In the genomic region with DNA sequence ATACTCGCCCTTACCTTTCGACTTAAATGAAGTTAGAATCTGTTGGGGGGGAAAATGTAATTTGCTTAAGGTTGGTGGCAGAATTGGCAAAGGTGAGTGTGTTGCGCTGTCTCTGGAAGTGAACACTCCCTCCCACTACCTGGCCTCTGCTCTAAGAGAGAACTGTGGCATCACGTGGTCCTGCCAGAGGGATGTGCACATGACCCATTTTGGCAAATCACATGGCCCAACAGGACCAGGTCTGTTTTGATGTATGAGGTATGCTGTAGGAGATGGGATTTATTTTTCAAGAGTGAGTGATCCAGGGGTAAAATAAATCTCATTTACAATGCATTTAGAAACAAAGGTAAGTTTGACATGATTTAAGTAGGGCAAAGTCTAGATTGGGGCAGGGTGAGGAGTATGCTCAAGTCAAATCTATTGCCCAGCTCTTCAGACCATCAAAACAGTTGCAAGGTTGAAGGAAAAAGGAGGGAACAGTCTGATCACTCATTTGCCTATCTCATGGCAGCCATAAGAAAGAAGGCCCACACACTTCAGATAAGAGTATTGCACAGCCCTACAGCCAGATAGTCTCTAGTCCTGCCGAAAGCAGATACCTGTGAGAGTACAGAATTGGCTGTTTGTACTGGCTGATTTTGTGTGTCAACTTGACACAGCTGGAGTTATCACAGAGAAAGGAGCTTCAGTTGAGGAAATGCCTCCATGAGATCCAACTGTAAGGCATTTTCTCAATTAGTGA, we compare ENCODE assay signal across 18 mouse cellular contexts. TPM values are rescaled to one million over a fixed set of nuclear protein-coding genes. Genes with fewer than 3 reads are reported as not detected.
DNase-seq lines count a peak whose midpoint lies in the region; ATAC-seq lines count a peak whose summit lies in the region.
"Had no signal": no experiment of that assay in that cellular context is flagged by ENCODE, and none has a peak within 500 bp of the region (broad histone marks: within the 10 kb centered on the region; RNA-seq: fewer than 3 reads in every experiment).

No protein-coding gene starts in this region.

- ATAC-seq in kidney, embryonic 15.5 days (replicated peaks; ENCODE audit: low FRiP score), result peak; percentile 86; the same call in 1 of the 2 replicates
- ATAC-seq in intestine, embryonic 16.5 days, result peak; percentile 88
- peak; percentile 100 for ATAC-seq in megakaryocyte progenitor cell, adult 5-6 weeks (replicated peaks; ENCODE audit: poor library complexity)
- no peak for ATAC-seq in hindbrain, embryonic 13.5 days (ENCODE audit: low FRiP score)
- ATAC-seq: hindbrain, embryonic 16.5 days; midbrain, embryonic 15.5 days had no signal

- no peaks in the 10 kb centered on the region for H3K9me3 ChIP-seq in kidney, embryonic 15.5 days (replicated peaks)
- H3K9me3 ChIP-seq in intestine, embryonic 16.5 days (ENCODE audit: control insufficient read depth, low read length), result no peaks in the 10 kb centered on the region
- no peaks in the 10 kb centered on the region; the same call in 1 of the 2 replicates for H3K9me3 ChIP-seq in forebrain, embryonic 10.5 days
- no peaks in the 10 kb centered on the region for H3K9me3 ChIP-seq in hindbrain, embryonic 13.5 days
- H3K9me3 ChIP-seq: limb, embryonic 12.5 days; midbrain, embryonic 15.5 days had no signal

- no peaks in the 10 kb centered on the region for H3K27me3 ChIP-seq in kidney, embryonic 15.5 days
- H3K27me3 ChIP-seq in intestine, embryonic 16.5 days (replicated peaks; ENCODE audit: control insufficient read depth, insufficient read depth, low read length), result no peaks in the 10 kb centered on the region
- no peaks in the 10 kb centered on the region for H3K27me3 ChIP-seq in forebrain, embryonic 10.5 days (ENCODE audit: poor library complexity, severe bottlenecking)
- H3K27me3 ChIP-seq in hindbrain, embryonic 13.5 days, result no peaks in the 10 kb centered on the region
- H3K27me3 ChIP-seq: limb, embryonic 12.5 days; midbrain, embryonic 15.5 days had no signal

- no peak overlapping the region for H3K27ac ChIP-seq in kidney, embryonic 15.5 days
- H3K27ac ChIP-seq in intestine, embryonic 16.5 days (ENCODE audit: low read length), result no peak overlapping the region
- no peak overlapping the region for H3K27ac ChIP-seq in forebrain, embryonic 10.5 days
- H3K27ac ChIP-seq in hindbrain, embryonic 13.5 days, result no peak overlapping the region
- H3K27ac ChIP-seq: layer of hippocampus, adult 2 months; left cerebral cortex, adult 2 months; limb, embryonic 12.5 days; midbrain, embryonic 15.5 days had no signal

- WGBS in kidney, embryonic 15.5 days, result 90% methylated on average over 5 of the region's 5 CpGs
- 92% methylated on average over 5 of the region's 5 CpGs for WGBS in intestine, embryonic 16.5 days
- 89% methylated on average over 5 of the region's 5 CpGs for WGBS in forebrain, embryonic 10.5 days
- WGBS in hindbrain, embryonic 13.5 days, result 96% methylated on average over 5 of the region's 5 CpGs

- no peak overlapping the region for H3K4me2 ChIP-seq in kidney, embryonic 15.5 days
- H3K4me2 ChIP-seq in intestine, embryonic 16.5 days (ENCODE audit: low read depth, low read length), result no peak overlapping the region
- no peak overlapping the region for H3K4me2 ChIP-seq in hindbrain, embryonic 13.5 days
- H3K4me2 ChIP-seq: limb, embryonic 12.5 days; midbrain, embryonic 15.5 days had no signal

- H3K36me3 ChIP-seq in kidney, embryonic 15.5 days, result peaks cover 42% of the 10 kb centered on the region
- H3K36me3 ChIP-seq in intestine, embryonic 16.5 days (ENCODE audit: control insufficient read depth, insufficient read depth, low read length), result 0 out of 2 replicates have a peak, but pooled peaks cover 4% of the 10 kb centered on the region
- peaks cover 59% of the 10 kb centered on the region for H3K36me3 ChIP-seq in forebrain, embryonic 10.5 days (replicated peaks)
- peaks cover 49% of the 10 kb centered on the region for H3K36me3 ChIP-seq in hindbrain, embryonic 13.5 days

- H3K9ac ChIP-seq in kidney, embryonic 15.5 days, result no peak overlapping the region
- no peak overlapping the region for H3K9ac ChIP-seq in intestine, embryonic 16.5 days (ENCODE audit: low read depth, low read length)
- H3K9ac ChIP-seq in hindbrain, embryonic 13.5 days, result no peak overlapping the region
- H3K9ac ChIP-seq: limb, embryonic 12.5 days; midbrain, embryonic 15.5 days had no signal

- H3K4me3 ChIP-seq in kidney, embryonic 15.5 days (replicated peaks), result no peak overlapping the region
- H3K4me3 ChIP-seq in intestine, embryonic 16.5 days (ENCODE audit: low read length), result no peak overlapping the region
- H3K4me3 ChIP-seq in forebrain, embryonic 10.5 days, result no peak overlapping the region
- H3K4me3 ChIP-seq in hindbrain, embryonic 13.5 days, result no peak overlapping the region
- H3K4me3 ChIP-seq: layer of hippocampus, adult 2 months; left cerebral cortex, adult 2 months; limb, embryonic 12.5 days; midbrain, embryonic 15.5 days had no signal

- no peak for DNase-seq in kidney, postnatal 14 days
- DNase-seq in c-Kit-negative CD71-positive TER-119-positive erythroid progenitor cells, embryonic 14.5 days (ENCODE audit: low read depth, low spot score), result peak; percentile 58
- no peak for DNase-seq in cerebellum, postnatal 14 days
- no peak for DNase-seq in forebrain, embryonic 10.5 days (ENCODE audit: extremely low spot score, low spot score)
- DNase-seq: cerebellum, adult 9-10 months; gastrocnemius, postnatal 10 days; kidney, adult 9 months; right cerebral cortex, postnatal 25 days had no signal

- H3K4me1 ChIP-seq in kidney, embryonic 15.5 days, result no peaks in the 10 kb centered on the region
- H3K4me1 ChIP-seq in intestine, embryonic 16.5 days (ENCODE audit: control insufficient read depth, insufficient read depth, low read length), result no peaks in the 10 kb centered on the region
- H3K4me1 ChIP-seq in forebrain, embryonic 10.5 days, result no peaks in the 10 kb centered on the region
- no peaks in the 10 kb centered on the region for H3K4me1 ChIP-seq in hindbrain, embryonic 13.5 days (replicated peaks)
- H3K4me1 ChIP-seq: limb, embryonic 12.5 days; midbrain, embryonic 15.5 days had no signal

RNA-seq across cellular contexts. Expression of a gene that starts 13.5 kb away (rescaled TPM):
- 25.5 and 25.6 TPM in 2 replicates for polyA plus RNA-seq in kidney, embryonic 15.5 days (2015; fragmentation: Nextera tagmentation; extraction: Ambion mirVana)
- polyA plus RNA-seq in intestine, embryonic 16.5 days (2015; fragmentation: Nextera tagmentation; extraction: Ambion mirVana), result 23.7 and 27.7 TPM in 2 replicates
- 22.4 and 28.3 TPM in 2 replicates for total RNA-seq in megakaryocyte progenitor cell, adult 5-6 weeks (2015)
- total RNA-seq in megakaryocyte progenitor cell, adult 5-6 weeks (2017), result 21.7 and 24.3 TPM in 2 replicates
- 33.3 and 37.6 TPM in 2 replicates for polyA plus RNA-seq in forebrain, embryonic 10.5 days (2016; fragmentation: Nextera tagmentation; extraction: Ambion mirVana)
- 16.2 and 16.6 TPM in 2 replicates for polyA plus RNA-seq in hindbrain, embryonic 13.5 days (2015; fragmentation: Nextera tagmentation; extraction: Ambion mirVana)

RNA-seq across cellular contexts. Expression of a gene that starts 13.6 kb away (rescaled TPM):
- polyA plus RNA-seq in kidney, embryonic 15.5 days (2015; fragmentation: Nextera tagmentation; extraction: Ambion mirVana), result not detected in 2 replicates
- not detected in 2 replicates for polyA plus RNA-seq in intestine, embryonic 16.5 days (2015; fragmentation: Nextera tagmentation; extraction: Ambion mirVana)
- not detected in 2 replicates for total RNA-seq in megakaryocyte progenitor cell, adult 5-6 weeks (2015)
- total RNA-seq in megakaryocyte progenitor cell, adult 5-6 weeks (2017), result not detected in 2 replicates
- not detected in 2 replicates for polyA plus RNA-seq in forebrain, embryonic 10.5 days (2016; fragmentation: Nextera tagmentation; extraction: Ambion mirVana)
- polyA plus RNA-seq in hindbrain, embryonic 13.5 days (2015; fragmentation: Nextera tagmentation; extraction: Ambion mirVana), result not detected in 2 replicates
- total RNA-seq: adrenal gland, postnatal 4 days; gastrocnemius, postnatal 10 days; layer of hippocampus, adult 2 months; left cerebral cortex, adult 2 months had no signal
- polyA plus RNA-seq: hindbrain, embryonic 16.5 days; limb, embryonic 12.5 days; midbrain, embryonic 15.5 days had no signal

RNA-seq across cellular contexts. Expression of a gene that starts 49.5 kb away (rescaled TPM):
- not detected in 2 replicates for polyA plus RNA-seq in kidney, embryonic 15.5 days (2015; fragmentation: Nextera tagmentation; extraction: Ambion mirVana)
- not detected in 2 replicates for polyA plus RNA-seq in intestine, embryonic 16.5 days (2015; fragmentation: Nextera tagmentation; extraction: Ambion mirVana)
- 0.12 TPM in 1 of 2 replicates, not detected in the other for total RNA-seq in megakaryocyte progenitor cell, adult 5-6 weeks (2015)
- not detected in 2 replicates for total RNA-seq in megakaryocyte progenitor cell, adult 5-6 weeks (2017)
- polyA plus RNA-seq in forebrain, embryonic 10.5 days (2016; fragmentation: Nextera tagmentation; extraction: Ambion mirVana), result not detected in 2 replicates
- polyA plus RNA-seq in hindbrain, embryonic 13.5 days (2015; fragmentation: Nextera tagmentation; extraction: Ambion mirVana), result not detected in 2 replicates
- total RNA-seq: adrenal gland, postnatal 4 days; gastrocnemius, postnatal 10 days; layer of hippocampus, adult 2 months; left cerebral cortex, adult 2 months had no signal
- polyA plus RNA-seq: hindbrain, embryonic 16.5 days; limb, embryonic 12.5 days; midbrain, embryonic 15.5 days had no signal
